Mouse (Mus musculus) thymus, adult 2 months (tissue): Measurements from ENCODE around the gene Ccdc117.
"Not testable (repeated sequence)": the region's sequence is repeated elsewhere in the genome, so short reads cannot be mapped to it uniquely, and the experiment has no call there.

ENCODE experiments used
- CTCF ChIP-seq: fragments of 200-500 bp; IDR thresholded peaks from 2 replicates; pipeline ENCODE4 v1.5.1; 2012; ENCODE audit warnings: mild to moderate bottlenecking, control low read depth, low read length, moderate library complexity, borderline replicate concordance; ENCODE audit not compliant: control insufficient read depth, poor library complexity, insufficient read depth; ENCODE audit errors: extremely low read depth
- POLR2A ChIP-seq: fragments of 200-500 bp; IDR thresholded peaks from 2 replicates; pipeline ENCODE4 v1.6.1; 2012; ENCODE audit warnings: mild to moderate bottlenecking, low read length, control low read depth, moderate library complexity; ENCODE audit not compliant: control insufficient read depth, poor library complexity, insufficient read depth; ENCODE audit errors: extremely low read depth

- TF ChIP-seq POLR2A, CTCF: not testable (repeated sequence)
These were observed 4.5 kb downstream of the Ccdc117 start for GRCm38 (mm10) chr11:5537454-5537853.
